Mouse (Mus musculus) brain, embryonic 14.5 days (tissue): Measurements from ENCODE around the gene Kat7.

Experiments
- CTCF ChIP-seq: fragments of 200-500 bp; IDR thresholded peaks from 2 replicates; pipeline ENCODE4 v1.5.1; 2012; ENCODE audit warnings: inconsistent platforms, mild to moderate bottlenecking, moderate library complexity, borderline replicate concordance; ENCODE audit not compliant: insufficient read depth, insufficient read length; ENCODE audit errors: extremely low read depth
- POLR2A ChIP-seq: fragments of 200-500 bp; IDR thresholded peaks from 2 replicates; pipeline ENCODE4 v1.6.1; 2012; ENCODE audit warnings: mild to moderate bottlenecking, inconsistent platforms, borderline replicate concordance; ENCODE audit not compliant: poor library complexity, insufficient read depth, insufficient read length, severe bottlenecking; ENCODE audit errors: extremely low read depth

GRCm38 (mm10) chr11:95295736-95296135 lies 14.3 kb downstream of the Kat7 start:
- TF ChIP-seq CTCF (no peak), POLR2A (no peak)
